Mouse (Mus musculus) small intestine, adult 2 months (tissue): Measurements from ENCODE around the gene Gabpb1.

Experiments used
- CTCF ChIP-seq: fragments of 200-500 bp; IDR thresholded peaks from 2 replicates; pipeline ENCODE4 v1.5.1; 2012; ENCODE audit warnings: low read depth, mild to moderate bottlenecking, control low read depth, inconsistent platforms, low read length, moderate library complexity, mixed read lengths; ENCODE audit not compliant: insufficient replicate concordance, insufficient read length; ENCODE audit errors: extremely low read depth
- POLR2A ChIP-seq: fragments of 200-500 bp; IDR thresholded peaks from 2 replicates; pipeline ENCODE4 v1.6.1; 2012; ENCODE audit warnings: low read depth, mild to moderate bottlenecking, control low read depth, inconsistent platforms, low read length, moderate library complexity

- TF ChIP-seq CTCF (no peak), POLR2A (no peak)
These were observed 36.8 kb upstream of the Gabpb1 start for GRCm38 (mm10) chr2:126712950-126713349.
